Mouse (Mus musculus) midbrain, embryonic 14.5 days (tissue): Measurements from ENCODE around the gene Igf2bp2. TPM values are rescaled to one million over a fixed set of nuclear protein-coding genes. Genes with fewer than 3 reads are reported as not detected.

ENCODE experiments used
- ATAC-seq: fragments of 200-750 bp; cut with Nextera tagmentation; 2 replicates; pipeline ENCODE4 v1.8.0; 2017; ENCODE audit warnings: moderate number of reproducible peaks, moderate library complexity; ENCODE audit not compliant: low FRiP score, low TSS enrichment
- DNase-seq: peaks from one replicate; pipeline ENCODE4 v3.0.0-alpha.2; 2015
- H3K27ac ChIP-seq: fragments of 300-500 bp; sonication (generic); replicated peaks from 2 replicates; pipeline ENCODE4 v1.5.1; 2014; ENCODE audit warnings: mild to moderate bottlenecking, low read depth, low read length, moderate library complexity
- H3K27me3 ChIP-seq: fragments of 300-500 bp; sonication (generic); 2 replicates; pipeline ENCODE4 v1.6.1; 2014; ENCODE audit warnings: low read length, control low read depth, mixed read lengths; ENCODE audit not compliant: control insufficient read depth, insufficient read depth
- H3K36me3 ChIP-seq: fragments of 300-500 bp; sonication (generic); 2 replicates; pipeline ENCODE4 v1.6.1; 2014; ENCODE audit warnings: low read length, control low read depth; ENCODE audit not compliant: control insufficient read depth, insufficient read depth
- H3K4me1 ChIP-seq: fragments of 300-500 bp; sonication (generic); 2 replicates; pipeline ENCODE4 v1.6.1; 2014; ENCODE audit warnings: mild to moderate bottlenecking, antibody characterized with exemption, low read length, control low read depth; ENCODE audit not compliant: control insufficient read depth, insufficient read depth
- H3K4me2 ChIP-seq: fragments of 300-500 bp; sonication (generic); 2 replicates; pipeline ENCODE4 v1.6.1; 2014; ENCODE audit warnings: mild to moderate bottlenecking, low read length, moderate library complexity
- H3K4me3 ChIP-seq: fragments of 300-500 bp; sonication (generic); replicated peaks from 2 replicates; pipeline ENCODE4 v1.5.1; 2014; ENCODE audit warnings: low read depth, low read length
- H3K9ac ChIP-seq: fragments of 300-500 bp; sonication (generic); replicated peaks from 2 replicates; pipeline ENCODE4 v1.6.1; 2014; ENCODE audit warnings: mild to moderate bottlenecking, low read length, moderate library complexity
- H3K9me3 ChIP-seq: fragments of 300-500 bp; sonication (generic); 2 replicates; pipeline ENCODE4 v1.6.1; 2016; ENCODE audit warnings: low read length, control low read depth, mixed read lengths; ENCODE audit not compliant: control insufficient read depth
- WGBS: fragments of 180-500 bp; shearing (Covaris S2); extraction: QIAGEN DNeasy Blood & Tissue Kit; methylation state at CpG from one replicate; pipeline ENCODE4 v1.1.7; 2014; 5-methylcytosine and 5-hydroxymethylcytosine counted together
- polyA plus RNA-seq: library from polyadenylated mRNA; unstranded; fragments of >200 nt; fragmentation: Nextera tagmentation; extraction: Ambion mirVana; gene quantifications from 2 replicates; pipeline ENCODE4 v1.2.1, GENCODE M21; 2014

Gene Igf2bp2
- polyA plus RNA-seq, 1 experiment from 2014 or later: 20.2 TPM

- H3K4me1 ChIP-seq: no peaks in the 10 kb centered on the region
Observed at GRCm38 (mm10) chr16:22075829-22076619, 87.1 kb downstream of the Igf2bp2 start.

GRCm38 (mm10) chr16:22075067-22075466 is 88.0 kb downstream of the Igf2bp2 start:
- ATAC-seq (no peak), DNase-seq (no peak)
- H3K36me3 ChIP-seq: peaks cover 37% of the 10 kb centered on the region
- no peak overlapping the region for H3K9ac ChIP-seq
- H3K27ac ChIP-seq: no peak overlapping the region
- H3K4me1 ChIP-seq: no peaks in the 10 kb centered on the region
- no peak overlapping the region for H3K4me3 ChIP-seq
- no peaks in the 10 kb centered on the region for H3K27me3 ChIP-seq
- 74% methylated on average over 6 of the region's 6 CpGs for WGBS
- H3K9me3 ChIP-seq: no peaks in the 10 kb centered on the region
- no peak overlapping the region for H3K4me2 ChIP-seq

More at GRCm38 (mm10) chr16:22075829-22076619, 87.1 kb downstream of the Igf2bp2 start:
- H3K27me3 ChIP-seq: no peaks in the 10 kb centered on the region
- DNase-seq (peak; percentile 28), ATAC-seq (peak; percentile 48; the same call in 1 of the 2 replicates)
- H3K9me3 ChIP-seq: no peaks in the 10 kb centered on the region
- 5% methylated on average over 5 of the region's 5 CpGs for WGBS
- H3K36me3 ChIP-seq: peaks cover 40% of the 10 kb centered on the region
- no peak overlapping the region for H3K9ac ChIP-seq
- H3K4me3 ChIP-seq: no peak overlapping the region
- no peak overlapping the region for H3K4me2 ChIP-seq
- 0 out of 2 replicates have a peak overlapping the region, but pooled peaks have one; percentile 4 for H3K27ac ChIP-seq

DNA sequence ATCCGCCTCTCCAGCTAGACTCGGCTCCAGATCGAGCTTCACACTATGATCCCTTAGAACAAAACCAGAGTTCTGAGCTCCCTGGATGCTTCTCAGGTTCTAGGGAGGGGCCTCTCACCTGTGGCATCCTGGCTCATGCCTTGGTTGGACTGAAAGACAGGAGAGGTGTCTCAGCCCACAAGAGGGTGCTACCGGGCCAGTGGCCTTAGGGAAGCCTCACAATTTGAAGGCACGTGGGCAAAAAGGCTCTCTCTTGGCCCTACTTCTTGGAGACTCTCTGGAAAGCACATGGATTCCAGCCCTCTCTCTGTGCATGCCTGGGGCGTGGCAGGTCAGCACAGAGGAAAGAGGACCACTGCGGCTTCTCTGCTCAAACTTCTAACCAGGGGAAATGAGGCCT is 91.7 kb downstream of the Igf2bp2 start:
- H3K4me3 ChIP-seq: no peak overlapping the region
- peaks cover 41% of the 10 kb centered on the region for H3K36me3 ChIP-seq
- ATAC-seq (no peak), DNase-seq (peak; percentile 28)
- H3K27ac ChIP-seq: no peak overlapping the region
- no peaks in the 10 kb centered on the region for H3K27me3 ChIP-seq
- 83% methylated on average over 7 of the region's 7 CpGs for WGBS
- no peak overlapping the region for H3K4me2 ChIP-seq
- no peak overlapping the region for H3K9ac ChIP-seq
- H3K4me1 ChIP-seq: no peaks in the 10 kb centered on the region
- H3K9me3 ChIP-seq: no peaks in the 10 kb centered on the region

DNA sequence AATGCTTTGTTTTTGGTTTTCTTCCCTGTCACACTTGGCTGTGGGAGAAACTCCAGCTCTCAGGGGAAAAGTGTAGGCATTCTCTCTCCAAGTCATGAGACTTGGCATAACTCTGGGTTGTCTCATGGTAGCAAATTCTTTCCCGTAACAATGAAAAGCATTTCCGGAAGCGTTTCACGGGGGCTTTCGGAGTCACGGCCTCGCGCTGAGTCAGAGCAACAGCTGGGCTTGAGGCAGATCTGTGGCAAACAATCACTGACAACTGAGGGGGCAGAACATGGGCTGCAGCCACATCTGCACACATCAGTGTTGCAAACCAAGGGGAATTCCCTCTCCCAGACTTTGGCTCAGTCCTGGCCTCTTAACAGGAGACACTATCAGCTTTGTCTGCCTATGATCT is 95.7 kb downstream of the Igf2bp2 start:
- H3K4me1 ChIP-seq: no peaks in the 10 kb centered on the region
- no peak overlapping the region for H3K9ac ChIP-seq
- no peaks in the 10 kb centered on the region for H3K9me3 ChIP-seq
- ATAC-seq: no peak
- no peak for DNase-seq
- no peak overlapping the region for H3K27ac ChIP-seq
- H3K27me3 ChIP-seq: no peaks in the 10 kb centered on the region
- no peak overlapping the region for H3K4me2 ChIP-seq
- peaks cover 63% of the 10 kb centered on the region for H3K36me3 ChIP-seq
- H3K4me3 ChIP-seq: no peak overlapping the region
- 92% methylated on average over 8 of the region's 8 CpGs for WGBS

GRCm38 (mm10) chr16:22065536-22065935 is 97.6 kb downstream of the Igf2bp2 start:
- H3K27me3 ChIP-seq: no peaks in the 10 kb centered on the region
- no peak overlapping the region for H3K27ac ChIP-seq
- ATAC-seq (no peak), DNase-seq (no peak)
- H3K9ac ChIP-seq: no peak overlapping the region
- no peak overlapping the region for H3K4me2 ChIP-seq
- no peaks in the 10 kb centered on the region for H3K4me1 ChIP-seq
- no peak overlapping the region for H3K4me3 ChIP-seq
- peaks cover 80% of the 10 kb centered on the region for H3K36me3 ChIP-seq
- H3K9me3 ChIP-seq: no peaks in the 10 kb centered on the region

- H3K9me3 ChIP-seq: no peaks in the 10 kb centered on the region
- no peaks in the 10 kb centered on the region for H3K27me3 ChIP-seq
- H3K4me3 ChIP-seq: no peak overlapping the region
- WGBS: 86% methylated on average over 4 of the region's 4 CpGs
- ATAC-seq (no peak), DNase-seq (no peak)
- H3K9ac ChIP-seq: no peak overlapping the region
- no peaks in the 10 kb centered on the region for H3K4me1 ChIP-seq
- H3K36me3 ChIP-seq: peaks cover 70% of the 10 kb centered on the region
- H3K4me2 ChIP-seq: no peak overlapping the region
- H3K27ac ChIP-seq: no peak overlapping the region
Observed at GRCm38 (mm10) chr16:22062284-22062683, 100.8 kb downstream of the Igf2bp2 start.

DNA sequence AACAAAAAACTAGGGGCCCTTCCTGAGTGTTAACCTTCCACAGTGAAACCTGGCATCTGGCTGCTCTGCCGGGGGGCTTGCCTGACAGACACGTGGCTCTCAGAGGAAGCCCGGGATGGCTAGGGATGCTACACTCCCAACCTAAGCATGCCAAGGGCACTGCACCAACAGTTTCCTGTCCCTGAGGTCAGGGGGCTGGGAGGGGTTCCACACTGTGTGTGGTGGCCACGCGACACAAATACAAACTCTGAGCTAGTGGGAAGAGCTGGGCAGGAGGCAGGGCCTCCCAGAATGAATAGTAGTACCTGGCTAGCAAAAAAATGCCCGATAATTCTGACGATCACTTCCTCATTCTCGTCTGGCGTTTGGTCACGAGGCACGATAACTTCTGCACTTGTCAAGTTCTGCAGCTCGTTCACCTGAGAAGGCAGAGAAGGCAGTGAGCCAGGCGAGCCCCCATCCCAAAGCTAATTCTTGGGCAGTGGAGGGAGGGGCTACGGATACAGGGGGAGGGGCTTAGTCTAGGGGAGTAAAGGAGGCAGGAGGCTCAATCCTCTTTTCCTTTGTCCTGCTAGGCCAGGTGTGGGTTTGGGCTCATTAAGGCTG is 101.4 kb downstream of the Igf2bp2 start:
- DNase-seq (no peak), ATAC-seq (no peak)
- Histone ChIP-seq H3K4me3 (no peak overlapping the region), H3K4me2 (no peak overlapping the region), H3K27ac (no peak overlapping the region), H3K27me3 (no peaks in the 10 kb centered on the region), H3K9me3 (no peaks in the 10 kb centered on the region), H3K4me1 (no peaks in the 10 kb centered on the region), H3K9ac (no peak overlapping the region), H3K36me3 (peaks cover 64% of the 10 kb centered on the region)
- 88% methylated on average over 14 of the region's 14 CpGs for WGBS

- Histone ChIP-seq H3K4me2 (no peak overlapping the region), H3K4me3 (no peak overlapping the region), H3K9ac (no peak overlapping the region), H3K36me3 (peaks cover 55% of the 10 kb centered on the region), H3K27ac (no peak overlapping the region), H3K4me1 (no peaks in the 10 kb centered on the region), H3K9me3 (no peaks in the 10 kb centered on the region), H3K27me3 (no peaks in the 10 kb centered on the region)
- ATAC-seq (no peak), DNase-seq (no peak)
- 94% methylated on average over 10 of the region's 10 CpGs for WGBS
Observed at GRCm38 (mm10) chr16:22060416-22060815, 102.7 kb downstream of the Igf2bp2 start.

DNA sequence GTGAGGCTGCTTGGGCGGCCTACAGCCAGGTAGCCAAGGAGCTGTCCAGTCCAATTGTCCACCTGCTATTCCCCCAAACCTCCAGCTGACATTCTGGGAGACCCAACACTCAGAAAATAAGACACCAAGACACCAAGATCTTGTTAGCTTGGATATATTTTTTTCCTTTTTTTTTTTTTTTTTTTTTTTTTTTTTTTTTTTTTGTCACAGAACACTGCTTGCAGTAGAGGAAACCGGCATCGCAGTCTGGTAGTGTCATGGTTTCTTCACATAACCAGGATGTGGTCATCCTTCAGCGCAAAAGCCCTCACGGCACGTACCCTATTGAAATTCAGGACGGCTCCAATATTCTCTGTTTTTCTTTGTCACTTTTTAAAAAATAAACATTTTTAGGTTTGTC is 104.2 kb downstream of the Igf2bp2 start:
- H3K4me1 ChIP-seq: no peaks in the 10 kb centered on the region
- H3K4me2 ChIP-seq: no peak overlapping the region
- H3K27me3 ChIP-seq: no peaks in the 10 kb centered on the region
- ATAC-seq (no peak), DNase-seq (no peak)
- no peak overlapping the region for H3K27ac ChIP-seq
- H3K9ac ChIP-seq: no peak overlapping the region
- 94% methylated on average over 7 of the region's 7 CpGs for WGBS
- peaks cover 41% of the 10 kb centered on the region for H3K36me3 ChIP-seq
- no peaks in the 10 kb centered on the region for H3K9me3 ChIP-seq
- H3K4me3 ChIP-seq: no peak overlapping the region
